Mouse (Mus musculus) layer of hippocampus, adult 8-10 months (tissue): ENCODE results near the gene Spsb1. TPM values are rescaled to one million over a fixed set of nuclear protein-coding genes. Genes with fewer than 3 reads are reported as not detected.

Experiments
- DNase-seq, 2 experiments: peaks; one replicate each; pipeline ENCODE4 v3.0.0; 2022; ENCODE audit warnings: low spot score in 2 of 2
- total RNA-seq, 4 experiments: library from RNA; stranded (reverse); gene quantifications; 2 replicates each; pipeline ENCODE4 v1.2.4; 2022

Spsb1 gene
- total RNA-seq, 4 experiments from 2014 or later, result 19.4 to 41.1 (median 33.3) TPM

- peak in 1 of 2 experiments; percentile 58 for DNase-seq
Measured at GRCm38 (mm10) chr4:149953621-149954481, 992 bp downstream of the Spsb1 start.

GRCm38 (mm10) chr4:149952201-149952600 lies 2.6 kb downstream of the Spsb1 start:
- DNase-seq, result no peak

- no peak for DNase-seq
Measured at GRCm38 (mm10) chr4:149951201-149951600, 3.6 kb downstream of the Spsb1 start.

- no peak for DNase-seq
Measured at GRCm38 (mm10) chr4:149949691-149950090, 5.2 kb downstream of the Spsb1 start.

GRCm38 (mm10) chr4:149948119-149948518 lies 6.7 kb downstream of the Spsb1 start:
- DNase-seq, result no peak

GRCm38 (mm10) chr4:149947396-149947795 lies 7.4 kb downstream of the Spsb1 start:
- no peak for DNase-seq

- DNase-seq, result no peak
Measured at GRCm38 (mm10) chr4:149945194-149945593, 9.6 kb downstream of the Spsb1 start.

GRCm38 (mm10) chr4:149944214-149944613 lies 10.6 kb downstream of the Spsb1 start:
- DNase-seq, result no peak

- no peak for DNase-seq
Measured at GRCm38 (mm10) chr4:149942831-149943741, 11.8 kb downstream of the Spsb1 start.

GRCm38 (mm10) chr4:149941067-149941755 lies 13.6 kb downstream of the Spsb1 start:
- no peak for DNase-seq

GRCm38 (mm10) chr4:149938701-149939100 lies 16.1 kb downstream of the Spsb1 start:
- DNase-seq, result no peak

GRCm38 (mm10) chr4:149936921-149937320 lies 17.9 kb downstream of the Spsb1 start:
- no peak for DNase-seq

- DNase-seq, result no peak
Measured at GRCm38 (mm10) chr4:149935470-149935869, 19.4 kb downstream of the Spsb1 start.

GRCm38 (mm10) chr4:149933519-149934245 lies 21.2 kb downstream of the Spsb1 start:
- DNase-seq, result no peak

- DNase-seq, result no peak
Measured at GRCm38 (mm10) chr4:149933025-149933424, 21.8 kb downstream of the Spsb1 start.

GRCm38 (mm10) chr4:149932108-149932815 lies 22.6 kb downstream of the Spsb1 start:
- no peak for DNase-seq

GRCm38 (mm10) chr4:149930755-149931154 lies 24.1 kb downstream of the Spsb1 start:
- no peak for DNase-seq

GRCm38 (mm10) chr4:149923014-149923413 lies 31.8 kb downstream of the Spsb1 start:
- DNase-seq, result no peak

GRCm38 (mm10) chr4:149922121-149922718 lies 32.6 kb downstream of the Spsb1 start:
- peak in 1 of 2 experiments; percentile 29 for DNase-seq

- peak in 1 of 2 experiments; percentile 30 for DNase-seq
Measured at GRCm38 (mm10) chr4:149920886-149921285, 34.0 kb downstream of the Spsb1 start.
